Mouse (Mus musculus) stomach, embryonic 15.5 days (tissue): Measurements from ENCODE around the gene Nkapd1. TPM values are rescaled to one million over a fixed set of nuclear protein-coding genes. Genes with fewer than 3 reads are reported as not detected.
"Not testable (repeated sequence)": the region's sequence is repeated elsewhere in the genome, so short reads cannot be mapped to it uniquely, and the experiment has no call there.

Experiments used
- ATAC-seq: fragments of 200-750 bp; cut with Nextera tagmentation; 2 replicates; pipeline ENCODE4 v1.8.0; 2017; ENCODE audit warnings: low read depth, moderate number of reproducible peaks, moderate TSS enrichment; ENCODE audit not compliant: insufficient read depth, low FRiP score
- H3K27ac ChIP-seq: fragments of 300-500 bp; sonication (generic); 2 replicates; pipeline ENCODE4 v1.5.1; 2015; ENCODE audit warnings: mild to moderate bottlenecking, inconsistent platforms
- H3K27me3 ChIP-seq: fragments of 300-500 bp; sonication (generic); replicated peaks from 2 replicates; pipeline ENCODE4 v1.6.1; 2015; ENCODE audit warnings: inconsistent platforms
- H3K36me3 ChIP-seq: fragments of 300-500 bp; sonication (generic); 2 replicates; pipeline ENCODE4 v1.6.1; 2015; ENCODE audit warnings: inconsistent platforms
- H3K4me1 ChIP-seq: fragments of 300-500 bp; sonication (generic); 2 replicates; pipeline ENCODE4 v1.6.1; 2015; ENCODE audit warnings: inconsistent platforms
- H3K4me2 ChIP-seq: fragments of 300-500 bp; sonication (generic); 2 replicates; pipeline ENCODE4 v1.6.1; 2015; ENCODE audit warnings: mild to moderate bottlenecking, inconsistent platforms
- H3K4me3 ChIP-seq: fragments of 300-500 bp; sonication (generic); replicated peaks from 2 replicates; pipeline ENCODE4 v1.5.1; 2015; ENCODE audit warnings: inconsistent platforms
- H3K9ac ChIP-seq: fragments of 300-500 bp; sonication (generic); 2 replicates; pipeline ENCODE4 v1.6.1; 2015; ENCODE audit warnings: inconsistent platforms
- H3K9me3 ChIP-seq: fragments of 300-500 bp; sonication (generic); 2 replicates; pipeline ENCODE4 v1.6.1; 2016; ENCODE audit warnings: inconsistent platforms
- WGBS: fragments of 180-500 bp; shearing (Covaris S2); methylation state at CpG from one replicate; pipeline ENCODE4 v1.1.7; 2015; 5-methylcytosine and 5-hydroxymethylcytosine counted together
- polyA plus RNA-seq: library from polyadenylated mRNA; unstranded; fragments of >200 nt; fragmentation: Nextera tagmentation; extraction: Ambion mirVana; gene quantifications from 2 replicates; pipeline ENCODE4 v1.2.1, GENCODE M21; 2015

The Nkapd1 gene
- polyA plus RNA-seq, 1 experiment from 2014 or later = 19.3 TPM

DNA sequence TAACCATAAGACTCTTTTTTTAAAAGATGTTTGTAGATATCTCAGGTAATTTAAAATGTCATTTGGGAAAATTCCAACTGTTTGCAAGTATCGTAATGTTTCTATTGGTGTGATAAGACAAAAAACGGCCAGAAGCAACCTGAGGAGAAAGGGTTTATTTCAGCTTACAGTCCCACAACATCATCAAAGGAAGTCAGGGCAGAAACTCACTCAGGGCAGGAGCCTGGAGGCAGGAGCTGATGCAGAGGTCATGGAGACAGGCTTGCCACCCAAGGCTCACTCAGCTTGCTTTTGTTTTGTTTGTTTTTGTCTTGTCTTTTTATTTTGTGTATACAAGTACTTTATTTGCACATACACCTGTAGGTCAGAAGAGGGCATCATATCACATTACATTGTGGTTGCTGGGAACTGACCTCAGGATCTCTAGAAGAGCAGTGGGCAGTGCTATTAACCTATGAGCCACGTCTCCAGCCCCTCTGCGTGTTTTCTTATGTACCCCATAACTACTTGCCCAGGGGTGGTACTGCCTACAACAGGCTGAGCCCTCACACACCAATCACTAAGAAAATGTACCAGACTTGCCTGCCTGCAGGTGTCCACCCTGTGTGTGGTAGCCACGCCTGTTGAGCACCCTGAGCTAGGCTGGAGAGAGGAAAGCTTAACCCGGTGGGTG, 14.9 kb upstream of the Nkapd1 start:
- no peaks in the 10 kb centered on the region for H3K4me1 ChIP-seq
- H3K9ac ChIP-seq = no peak overlapping the region
- 84% methylated on average over 6 of the region's 6 CpGs for WGBS
- H3K9me3 ChIP-seq = no peaks in the 10 kb centered on the region
- no peak overlapping the region for H3K4me3 ChIP-seq
- ATAC-seq = no peak
- H3K4me2 ChIP-seq = no peak overlapping the region
- H3K36me3 ChIP-seq = peaks cover 7% of the 10 kb centered on the region; the same call in 1 of the 2 replicates
- H3K27ac ChIP-seq = no peak overlapping the region
- no peaks in the 10 kb centered on the region for H3K27me3 ChIP-seq

DNA sequence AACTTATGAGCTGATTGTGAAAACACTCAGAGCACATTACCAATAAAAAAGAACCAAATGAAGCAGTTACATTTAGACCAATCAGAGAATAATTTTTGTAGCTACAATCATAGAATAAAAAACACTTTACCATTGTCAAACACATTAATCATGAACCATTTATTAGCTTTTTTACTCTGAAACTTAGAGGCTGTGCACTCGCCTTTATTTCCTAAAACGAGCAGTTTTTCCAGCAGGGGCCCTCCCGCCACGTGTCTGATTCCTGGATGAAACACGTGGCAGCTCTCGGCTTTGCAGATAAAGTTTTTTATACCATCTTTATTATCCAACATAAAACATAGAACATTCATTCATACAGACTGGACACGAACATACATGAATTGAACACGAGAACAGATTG, 13.6 kb upstream of the Nkapd1 start:
- not testable (repeated sequence) for H3K36me3 ChIP-seq, H3K27ac ChIP-seq, H3K9ac ChIP-seq, H3K4me2 ChIP-seq, ATAC-seq, H3K27me3 ChIP-seq, H3K9me3 ChIP-seq, H3K4me3 ChIP-seq, H3K4me1 ChIP-seq
- 90% methylated on average over 6 of the region's 8 CpGs for whole genome bisulfite sequencing

DNA sequence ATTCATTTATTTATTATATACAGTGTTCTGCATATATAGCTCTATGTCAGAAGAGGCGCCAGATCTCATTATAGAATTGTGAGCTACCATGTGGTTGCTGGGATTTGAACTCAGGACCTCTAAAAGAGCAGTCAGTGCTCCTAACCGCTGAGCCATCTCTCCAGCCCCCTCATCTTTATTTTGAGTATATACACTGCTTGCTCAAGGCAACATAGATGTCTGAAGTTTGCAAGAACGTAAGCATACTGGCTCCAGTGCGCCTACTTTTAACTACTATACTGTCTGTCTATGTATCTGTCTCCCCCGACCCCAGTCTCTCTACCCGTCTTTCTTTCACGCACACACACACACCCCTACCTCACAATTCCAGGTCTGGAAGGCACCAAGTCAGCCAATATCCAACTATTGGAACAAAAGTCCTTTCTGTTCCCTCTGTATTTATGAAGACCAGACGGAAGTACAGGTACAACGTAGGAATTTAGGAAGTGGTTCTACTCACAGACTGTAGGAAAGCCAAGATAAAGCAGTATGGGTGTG, 598 bp upstream of the Nkapd1 start:
- WGBS = 56% methylated on average over 9 of the region's 9 CpGs
- H3K27ac ChIP-seq = no peak overlapping the region
- H3K4me1 ChIP-seq = no peaks in the 10 kb centered on the region
- ATAC-seq = no peak
- H3K9me3 ChIP-seq = no peaks in the 10 kb centered on the region
- H3K4me2 ChIP-seq = peak overlapping the region; percentile 66
- H3K36me3 ChIP-seq = peaks cover 14% of the 10 kb centered on the region
- no peak overlapping the region for H3K9ac ChIP-seq
- H3K27me3 ChIP-seq = no peaks in the 10 kb centered on the region
- peak overlapping the region; percentile 84 for H3K4me3 ChIP-seq

DNA sequence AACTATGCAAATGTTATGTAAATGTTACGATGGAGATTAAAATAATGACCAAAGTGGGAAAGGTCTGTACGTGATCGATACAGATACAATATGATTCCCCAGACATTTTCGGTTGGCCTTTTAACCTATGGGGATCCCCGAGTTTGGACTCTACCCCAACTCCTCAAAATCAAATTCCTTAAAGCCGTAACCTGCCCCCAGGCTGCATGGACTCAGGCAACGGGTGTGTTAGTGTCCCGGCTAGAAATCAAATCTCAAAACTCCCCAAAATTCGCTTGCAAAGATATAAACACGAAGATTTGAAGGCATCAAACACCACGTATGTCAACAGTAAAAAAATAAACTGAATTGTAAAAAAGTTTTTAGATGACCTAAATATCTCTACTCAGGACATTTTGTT, 1.1 kb downstream of the Nkapd1 start:
- Histone ChIP-seq H3K9me3 (no peaks in the 10 kb centered on the region), H3K27me3 (no peaks in the 10 kb centered on the region), H3K9ac (peak overlapping the region; percentile 80), H3K4me3 (peak overlapping the region; percentile 84), H3K36me3 (peaks cover 15% of the 10 kb centered on the region), H3K27ac (peak overlapping the region; percentile 93; the same call in 1 of the 2 replicates), H3K4me1 (no peaks in the 10 kb centered on the region), H3K4me2 (peak overlapping the region; percentile 66)
- ATAC-seq = no peak
- 36% methylated on average over 11 of the region's 11 CpGs for WGBS

DNA sequence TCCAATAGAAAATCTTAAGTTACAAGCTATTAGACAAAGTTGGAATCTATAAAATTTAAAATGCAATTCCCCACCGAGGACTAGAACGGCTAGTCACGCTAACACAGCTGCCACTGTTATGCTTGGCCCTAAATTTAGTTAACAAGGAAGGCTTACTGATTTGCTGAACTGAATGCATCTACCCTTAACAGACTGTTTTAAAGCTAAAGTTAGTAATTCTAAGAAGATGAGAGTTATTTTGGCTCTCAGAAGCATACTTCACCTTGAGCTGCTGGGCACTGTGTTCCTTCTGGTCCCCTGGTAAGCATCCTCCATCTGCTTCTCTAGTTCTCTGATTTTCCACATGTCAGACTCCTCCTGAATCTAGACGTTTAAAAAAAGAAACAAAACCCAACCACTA, 5.1 kb downstream of the Nkapd1 start:
- Histone ChIP-seq H3K4me1 (no peaks in the 10 kb centered on the region), H3K9me3 (no peaks in the 10 kb centered on the region), H3K9ac (no peak overlapping the region), H3K27ac (no peak overlapping the region), H3K27me3 (no peaks in the 10 kb centered on the region), H3K4me2 (no peak overlapping the region), H3K36me3 (peaks cover 22% of the 10 kb centered on the region), H3K4me3 (no peak overlapping the region)
- WGBS = 86% methylated on average over 4 of the region's 4 CpGs
- no peak for ATAC-seq

DNA sequence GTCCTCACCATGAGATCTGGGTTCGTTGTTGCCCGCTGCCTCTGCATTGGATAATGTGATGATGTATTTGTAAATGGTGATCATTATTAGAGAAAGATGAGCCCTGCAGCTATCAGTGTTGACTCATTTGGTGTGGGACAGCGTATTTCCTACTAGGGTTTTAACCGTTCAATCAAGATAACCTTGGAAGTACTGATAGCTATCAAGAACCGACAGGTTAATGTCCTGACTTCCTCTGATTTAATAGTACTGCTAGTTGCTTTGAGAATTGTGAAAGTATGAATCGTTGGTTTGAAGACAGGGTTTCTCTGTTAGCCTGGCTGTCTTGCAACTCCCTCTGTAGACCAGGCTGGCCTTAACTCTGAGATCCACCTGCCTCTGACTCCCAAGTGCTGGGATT, 12.9 kb downstream of the Nkapd1 start:
- H3K4me3 ChIP-seq = peak overlapping the region; percentile 92
- H3K36me3 ChIP-seq = peaks cover 13% of the 10 kb centered on the region; the same call in 1 of the 2 replicates
- no peaks in the 10 kb centered on the region for H3K9me3 ChIP-seq
- H3K27me3 ChIP-seq = no peaks in the 10 kb centered on the region
- peak overlapping the region; percentile 79 for H3K4me2 ChIP-seq
- ATAC-seq = no peak
- peaks cover 18% of the 10 kb centered on the region for H3K4me1 ChIP-seq
- 1% methylated on average over 6 of the region's 6 CpGs for WGBS
- peak overlapping the region; percentile 85 for H3K27ac ChIP-seq
- H3K9ac ChIP-seq = peak overlapping the region; percentile 55

DNA sequence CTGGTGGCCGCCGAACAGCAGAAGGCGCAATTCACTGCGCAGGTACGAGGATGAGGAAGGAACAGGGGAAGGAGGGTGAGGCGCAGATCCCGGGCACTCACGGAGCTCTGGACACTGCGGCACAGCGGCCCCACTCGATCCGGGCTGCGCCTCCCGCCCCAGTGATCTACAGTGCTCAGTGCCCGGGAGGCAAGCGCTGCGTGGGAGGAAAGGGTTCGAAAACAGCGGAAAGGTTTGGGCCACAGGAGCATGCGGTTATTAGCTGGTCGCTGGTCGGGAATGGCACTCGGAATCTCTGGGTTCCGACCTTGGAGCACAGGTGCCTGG, 13.3 kb downstream of the Nkapd1 start:
- peak; percentile 75 for ATAC-seq
- Histone ChIP-seq H3K4me1 (peaks cover 18% of the 10 kb centered on the region), H3K4me2 (peak overlapping the region; percentile 79), H3K36me3 (peaks cover 16% of the 10 kb centered on the region; the same call in 1 of the 2 replicates), H3K9me3 (no peaks in the 10 kb centered on the region), H3K4me3 (peak overlapping the region; percentile 92), H3K9ac (peak overlapping the region; percentile 55), H3K27me3 (no peaks in the 10 kb centered on the region), H3K27ac (peak overlapping the region; percentile 85)
- under 1% methylated on average over 24 of the region's 24 CpGs for WGBS

DNA sequence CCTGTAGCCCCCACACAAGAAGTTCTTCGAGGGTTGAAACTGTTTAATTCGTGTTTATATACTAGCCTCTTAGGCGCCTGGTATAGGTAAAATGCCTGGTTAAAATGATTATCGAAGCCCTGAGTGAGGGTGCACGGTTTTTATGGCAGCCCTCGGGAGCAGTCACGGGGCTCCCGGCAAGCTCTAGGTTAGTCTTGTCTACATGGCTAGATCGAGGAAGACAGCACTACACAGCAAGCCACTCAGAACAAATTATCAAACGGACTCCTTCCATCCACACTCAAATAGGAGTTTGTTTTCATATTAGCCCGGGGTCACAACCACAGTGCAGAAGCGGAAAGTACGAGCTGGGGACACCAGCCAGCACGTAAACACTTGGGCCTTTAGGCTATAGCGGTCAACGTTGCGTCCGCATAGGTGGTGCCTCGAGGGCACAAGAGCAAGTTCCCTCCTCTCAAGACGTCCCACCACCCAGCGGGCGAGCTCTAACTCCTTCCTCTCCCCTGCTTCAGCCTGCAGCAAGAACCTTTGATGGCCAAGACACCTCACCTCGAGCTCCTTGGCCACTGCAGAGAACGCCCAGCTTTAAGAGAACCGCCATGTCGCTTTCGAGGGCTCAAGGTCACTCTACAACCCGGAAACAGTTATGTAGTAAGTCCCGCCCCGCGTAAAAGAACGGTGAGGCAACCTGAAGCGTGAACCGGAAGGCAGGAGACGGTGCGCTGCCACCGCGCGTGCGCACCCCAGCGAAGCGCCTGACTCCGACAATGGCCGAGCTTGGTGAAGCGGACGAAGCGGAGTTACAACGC, 13.9 kb downstream of the Nkapd1 start, which contains the start of the genes Sdhd and Timm8b:
Sdhd (minus strand) TSS at position 624 of the 809 bp plus-strand sequence.
Timm8b (plus strand) TSS at position 722 of the 809 bp plus-strand sequence.
- Histone ChIP-seq H3K4me3 (peak within 1 kb of the TSS; percentile 92), H3K36me3 (peaks cover 20% of the 10 kb centered on the region), H3K27me3 (no peaks in the 10 kb centered on the region), H3K4me2 (peak within 1 kb of the TSS; percentile 79), H3K9ac (peak within 1 kb of the TSS; percentile 60), H3K4me1 (peaks cover 18% of the 10 kb centered on the region), H3K9me3 (no peaks in the 10 kb centered on the region), H3K27ac (peak within 1 kb of the TSS; percentile 85)
- whole genome bisulfite sequencing = 1% methylated on average over 48 of the region's 48 CpGs
- peak; percentile 97 for ATAC-seq

DNA sequence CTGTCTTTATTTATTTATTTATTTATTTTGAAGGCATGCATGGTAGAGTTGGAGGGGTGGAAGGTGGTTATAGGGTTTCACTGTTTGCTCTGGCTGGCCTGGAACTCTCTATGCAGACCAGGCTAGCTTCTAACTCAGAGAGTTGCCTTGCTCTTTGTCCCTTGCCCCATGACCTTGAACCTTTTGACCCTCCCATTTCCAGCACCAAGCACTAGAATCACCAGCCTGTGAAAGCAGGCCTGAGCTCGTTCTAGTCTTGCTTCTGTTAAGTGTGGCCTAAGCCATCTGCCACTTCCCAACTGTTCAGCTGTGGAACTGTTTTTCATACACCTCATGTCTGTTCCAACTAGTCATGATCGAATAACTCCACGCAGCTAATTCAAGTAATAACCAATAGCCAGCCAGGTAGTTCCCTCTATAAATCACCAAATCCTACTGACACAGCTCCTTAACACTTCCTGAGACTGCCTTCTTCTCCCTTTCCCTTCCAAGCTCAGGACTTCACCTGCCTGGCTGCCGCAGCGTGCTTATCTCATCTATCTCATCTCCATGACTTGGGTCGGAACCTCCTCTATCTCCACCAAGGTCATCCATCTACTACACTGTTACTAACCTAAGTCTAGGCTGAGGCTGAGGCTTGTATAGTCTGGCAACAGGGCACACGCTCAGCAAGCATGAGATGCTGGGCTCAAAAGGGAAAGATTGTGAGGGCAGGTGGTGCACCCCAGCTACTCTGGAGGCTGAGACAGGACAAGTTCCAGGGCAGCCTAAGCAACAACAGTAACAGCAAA, 15.0 kb downstream of the Nkapd1 start:
- peaks cover 18% of the 10 kb centered on the region for H3K4me1 ChIP-seq

DNA sequence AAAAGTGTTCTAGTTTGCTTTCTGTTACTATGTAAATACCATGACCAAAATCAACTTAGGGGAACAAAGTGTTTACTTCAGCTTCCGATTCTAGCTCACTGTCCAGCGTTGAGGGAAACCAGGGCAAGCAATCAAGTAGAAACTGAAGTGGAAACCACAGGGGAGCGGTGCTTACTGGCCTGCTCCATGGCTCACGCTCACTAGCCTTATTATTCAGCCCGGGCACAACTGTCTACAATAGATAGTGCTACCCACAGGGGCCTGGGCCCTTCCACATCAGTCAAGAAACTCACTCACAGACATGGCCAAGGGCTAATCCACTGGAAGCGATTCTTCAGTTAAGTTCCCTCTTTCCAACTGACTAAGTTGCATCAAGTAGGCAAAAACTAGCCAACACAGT, 15.7 kb downstream of the Nkapd1 start:
- H3K36me3 ChIP-seq = peaks cover 34% of the 10 kb centered on the region
- 80% methylated on average over 6 of the region's 6 CpGs for WGBS
- H3K27ac ChIP-seq = no peak overlapping the region
- no peaks in the 10 kb centered on the region for H3K9me3 ChIP-seq
- H3K4me3 ChIP-seq = no peak overlapping the region
- peak overlapping the region; percentile 27 for H3K4me2 ChIP-seq
- peaks cover 18% of the 10 kb centered on the region for H3K4me1 ChIP-seq
- H3K9ac ChIP-seq = no peak overlapping the region
- ATAC-seq = no peak
- no peaks in the 10 kb centered on the region for H3K27me3 ChIP-seq

More for the DNA sequence above, 15.0 kb downstream of the Nkapd1 start:
- 80% methylated on average over 7 of the region's 7 CpGs for WGBS
- H3K36me3 ChIP-seq = peaks cover 28% of the 10 kb centered on the region
- peak overlapping the region; percentile 92 for H3K4me3 ChIP-seq
- peak overlapping the region; percentile 60; the same call in 1 of the 2 replicates for H3K9ac ChIP-seq
- H3K4me2 ChIP-seq = peak overlapping the region; percentile 79
- H3K27ac ChIP-seq = no peak overlapping the region
- no peak for ATAC-seq
- H3K27me3 ChIP-seq = no peaks in the 10 kb centered on the region
- no peaks in the 10 kb centered on the region for H3K9me3 ChIP-seq

DNA sequence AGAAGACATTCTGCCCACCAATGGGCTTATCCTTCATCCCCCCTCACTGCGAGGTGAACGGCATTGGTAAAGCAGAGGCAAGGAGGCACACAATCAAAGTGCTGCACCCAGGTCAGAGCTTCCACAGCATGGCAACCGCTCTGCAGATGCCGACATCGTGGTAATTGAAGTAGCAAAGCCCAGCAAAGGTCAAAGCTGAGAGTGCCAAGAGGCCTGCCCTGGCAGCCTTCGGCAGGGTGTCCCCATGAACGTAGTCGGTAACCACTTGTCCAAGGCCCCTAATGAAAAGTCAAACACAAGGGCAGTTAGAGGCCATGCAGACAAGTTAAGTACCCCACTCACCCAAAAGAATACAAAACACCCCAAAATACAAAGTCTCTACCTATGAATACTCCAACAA, 20.3 kb downstream of the Nkapd1 start:
- Histone ChIP-seq H3K9me3 (no peaks in the 10 kb centered on the region), H3K9ac (no peak overlapping the region), H3K4me3 (no peak overlapping the region), H3K27me3 (no peaks in the 10 kb centered on the region), H3K27ac (no peak overlapping the region), H3K4me1 (peaks cover 5% of the 10 kb centered on the region), H3K36me3 (peaks cover 39% of the 10 kb centered on the region), H3K4me2 (no peak overlapping the region)
- no peak for ATAC-seq
- WGBS = 95% methylated on average over 8 of the region's 8 CpGs
